Mouse (Mus musculus) heart, adult 2 months (tissue): ENCODE data around the gene Clybl.

Source experiments
- CTCF ChIP-seq: fragments of 200-600 bp; IDR thresholded peaks from 2 replicates; pipeline ENCODE4 v1.8.1; 2022; ENCODE audit warnings: antibody characterized with exemption, mild to moderate bottlenecking, moderate library complexity
- EP300 ChIP-seq: fragments of 200-500 bp; IDR thresholded peaks from 2 replicates; pipeline ENCODE4 v1.6.1; 2011; ENCODE audit warnings: low read depth, low read length, control low read depth; ENCODE audit not compliant: insufficient read depth
- POLR2A ChIP-seq: fragments of 200-500 bp; IDR thresholded peaks from 2 replicates; pipeline ENCODE4 v1.6.1; 2011; ENCODE audit warnings: mild to moderate bottlenecking, low read depth, low read length, control low read depth; ENCODE audit not compliant: insufficient read depth

DNA sequence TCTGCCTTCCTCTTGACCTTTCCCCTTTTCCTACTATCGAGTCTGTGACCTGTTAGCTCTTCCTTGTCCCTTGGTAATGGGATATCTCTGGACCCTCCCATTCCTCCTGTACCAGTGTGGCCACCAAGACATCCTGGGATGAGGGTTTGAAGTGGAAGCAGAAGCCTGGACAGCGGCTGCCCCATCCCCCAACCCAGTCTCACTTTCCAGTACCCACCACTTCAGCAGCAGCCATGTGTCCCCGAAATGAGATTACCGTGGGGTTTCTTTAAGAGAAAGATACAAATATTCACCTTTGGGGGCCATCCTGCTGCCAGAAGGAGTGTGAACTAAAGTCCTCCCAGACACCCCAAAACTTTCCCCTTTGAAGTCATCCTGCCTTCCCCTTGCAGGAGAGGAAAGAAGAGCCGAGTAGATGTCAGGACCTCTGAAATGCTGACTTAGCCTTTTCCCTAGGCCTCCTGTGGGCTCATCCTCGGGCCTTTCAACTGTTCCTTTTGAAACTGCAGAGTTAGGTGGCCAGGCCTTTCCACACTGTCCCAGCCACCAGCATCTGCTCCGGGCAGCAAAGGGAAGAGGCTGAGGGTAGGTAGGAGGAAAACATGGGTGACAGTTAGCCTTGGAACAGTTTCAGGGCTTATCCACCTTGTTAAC, 44.1 kb downstream of the Clybl start:
- TF ChIP-seq CTCF: no peak
- no peak for TF ChIP-seq EP300
- no peak for TF ChIP-seq POLR2A
